Mouse (Mus musculus): ENCODE results near the gene Lig4. TPM values are rescaled to one million over a fixed set of nuclear protein-coding genes. Genes with fewer than 3 reads are reported as not detected.
A peak's percentile ranks its signal among the peaks of the same experiment; 100 is the strongest.

Lig4 gene
- 6.2 and 6.5 TPM in 2 replicates for polyA plus RNA-seq (2014; fragmentation: Nextera tagmentation; extraction: Ambion mirVana)

DNA sequence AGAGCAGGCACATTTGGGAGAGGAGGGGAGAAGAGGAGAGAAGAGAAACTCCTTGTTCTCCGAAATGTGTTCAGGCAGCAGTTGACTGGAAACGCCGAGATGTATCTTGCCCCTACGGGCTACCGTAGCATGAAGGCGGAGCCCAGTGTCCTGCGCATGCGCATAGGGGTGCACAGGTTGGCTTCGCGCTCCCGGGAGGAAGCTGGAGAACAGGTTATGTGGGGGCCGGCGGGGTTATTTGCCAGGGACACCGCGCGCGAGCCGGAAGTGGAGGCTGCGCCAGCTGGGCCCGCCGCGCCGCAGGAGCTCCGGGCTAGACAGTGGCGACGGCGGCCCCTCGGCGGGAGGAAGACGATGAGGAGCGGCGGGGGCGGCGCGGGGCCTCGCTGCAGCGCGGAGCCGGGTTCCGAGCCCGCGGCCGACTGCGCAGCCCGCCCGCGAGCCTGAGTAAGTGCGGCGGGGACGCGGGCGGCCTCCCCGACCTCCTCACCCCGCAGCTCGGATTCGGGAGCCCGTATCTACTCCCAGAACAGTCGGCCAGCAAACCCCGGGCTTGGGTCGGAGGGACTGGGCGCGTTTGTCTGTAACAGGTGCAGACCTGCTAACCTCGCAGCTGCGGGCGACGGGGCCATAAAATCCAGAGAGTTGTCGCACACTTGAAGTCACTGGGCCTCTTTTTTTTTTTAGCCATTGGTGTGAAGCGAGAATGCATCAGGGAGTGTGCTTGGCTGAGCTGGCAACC lies at the start of gene Lig4, which contains the start of gene Abhd13:
TSS of gene Lig4 (minus strand) at position 114 of the 742 bp plus-strand sequence.
TSS of gene Abhd13 (plus strand) at position 135 of the 742 bp plus-strand sequence.
- peak within 1 kb of the TSS; percentile 61; the same call in 1 of the 2 replicates for H3K27ac ChIP-seq (ENCODE audit: low read length)
- peaks cover 16% of the 10 kb centered on the region for H3K4me1 ChIP-seq (ENCODE audit: control insufficient read depth, insufficient read depth, low read length)
- peaks cover 5% of the 10 kb centered on the region for H3K36me3 ChIP-seq (ENCODE audit: control insufficient read depth, insufficient read depth, low read length)
- no peaks in the 10 kb centered on the region for H3K27me3 ChIP-seq (ENCODE audit: control insufficient read depth, insufficient read depth, low read length)
- H3K9me3 ChIP-seq (ENCODE audit: control insufficient read depth, low read depth, low read length): no peaks in the 10 kb centered on the region
- ATAC-seq (ENCODE audit: insufficient number of reproducible peaks, insufficient read depth, low FRiP score, low read depth): peak; percentile 73
- H3K4me2 ChIP-seq (replicated peaks; ENCODE audit: low read depth, low read length): peak within 1 kb of the TSS; percentile 80
- under 1% methylated on average over 53 of the region's 68 CpGs for WGBS
- peak within 1 kb of the TSS; percentile 70 for H3K9ac ChIP-seq (replicated peaks; ENCODE audit: low read depth, low read length)
- peak within 1 kb of the TSS; percentile 76 for H3K4me3 ChIP-seq (ENCODE audit: low read depth, low read length)

DNA sequence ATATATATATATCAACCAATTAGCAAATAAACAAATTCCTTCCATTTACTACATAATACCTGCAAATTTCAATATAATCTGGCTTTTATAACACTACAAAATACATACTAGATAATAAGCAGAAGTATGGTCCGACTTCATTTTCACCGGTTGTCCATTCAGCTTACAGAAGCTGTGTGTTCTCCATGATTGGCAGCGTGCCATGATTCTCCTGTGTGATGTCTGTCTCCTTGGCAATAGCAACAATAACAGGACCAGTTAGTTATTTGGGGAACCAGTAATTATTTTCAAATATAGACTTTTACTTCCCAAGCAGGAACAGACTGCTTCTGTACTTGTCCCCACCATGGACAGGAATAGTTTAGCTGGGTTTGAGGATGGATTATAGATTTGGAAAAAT lies 39.7 kb upstream of the Lig4 start:
- WGBS: 77% methylated on average over 3 of the region's 3 CpGs
- H3K27me3 ChIP-seq (ENCODE audit: control insufficient read depth, insufficient read depth, low read length): no peaks in the 10 kb centered on the region
- no peaks in the 10 kb centered on the region for H3K36me3 ChIP-seq (ENCODE audit: control insufficient read depth, insufficient read depth, low read length)
- no peak overlapping the region for H3K4me3 ChIP-seq (ENCODE audit: low read depth, low read length)
- H3K4me2 ChIP-seq (replicated peaks; ENCODE audit: low read depth, low read length): no peak overlapping the region
- H3K27ac ChIP-seq (ENCODE audit: low read length): no peak overlapping the region
- ATAC-seq (ENCODE audit: insufficient number of reproducible peaks, insufficient read depth, low FRiP score, low read depth): no peak
- H3K9me3 ChIP-seq (ENCODE audit: control insufficient read depth, low read depth, low read length): no peaks in the 10 kb centered on the region
- H3K9ac ChIP-seq (replicated peaks; ENCODE audit: low read depth, low read length): no peak overlapping the region
- H3K4me1 ChIP-seq (ENCODE audit: control insufficient read depth, insufficient read depth, low read length): no peaks in the 10 kb centered on the region

GRCm38 (mm10) chr8:10016252-10016651 lies 38.8 kb upstream of the Lig4 start:
- no peaks in the 10 kb centered on the region for H3K27me3 ChIP-seq (ENCODE audit: control insufficient read depth, insufficient read depth, low read length)
- H3K4me3 ChIP-seq (ENCODE audit: low read depth, low read length): no peak overlapping the region
- 86% methylated on average over 1 of the region's 1 CpGs for WGBS
- H3K4me1 ChIP-seq (ENCODE audit: control insufficient read depth, insufficient read depth, low read length): no peaks in the 10 kb centered on the region
- ATAC-seq (ENCODE audit: insufficient number of reproducible peaks, insufficient read depth, low FRiP score, low read depth): no peak
- no peak overlapping the region for H3K4me2 ChIP-seq (replicated peaks; ENCODE audit: low read depth, low read length)
- no peak overlapping the region for H3K27ac ChIP-seq (ENCODE audit: low read length)
- H3K9me3 ChIP-seq (ENCODE audit: control insufficient read depth, low read depth, low read length): no peaks in the 10 kb centered on the region
- no peaks in the 10 kb centered on the region for H3K36me3 ChIP-seq (ENCODE audit: control insufficient read depth, insufficient read depth, low read length)
- H3K9ac ChIP-seq (replicated peaks; ENCODE audit: low read depth, low read length): no peak overlapping the region

DNA sequence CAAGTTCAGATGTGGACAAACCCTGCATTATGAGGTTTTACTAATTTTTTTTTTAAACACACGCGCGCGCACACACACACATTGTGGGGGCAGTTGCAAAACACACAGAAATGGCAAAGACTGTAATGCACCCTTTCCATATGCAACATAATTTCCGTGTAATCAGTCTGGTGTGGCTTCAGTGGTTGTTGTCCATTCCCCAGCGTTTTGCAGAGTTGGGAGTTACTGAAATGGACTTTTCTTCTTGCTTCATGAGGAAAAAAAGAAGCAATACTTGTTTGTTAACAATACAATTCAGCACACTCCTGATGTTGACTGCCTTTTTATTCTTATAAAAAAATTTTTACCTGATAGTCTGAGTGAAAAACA lies 30.2 kb upstream of the Lig4 start:
- 40% methylated on average over 6 of the region's 6 CpGs for WGBS
- peak overlapping the region; percentile 30; the same call in 1 of the 2 replicates for H3K4me3 ChIP-seq (ENCODE audit: low read depth, low read length)
- H3K36me3 ChIP-seq (ENCODE audit: control insufficient read depth, insufficient read depth, low read length): no peaks in the 10 kb centered on the region
- H3K27ac ChIP-seq (ENCODE audit: low read length): no peak overlapping the region
- no peaks in the 10 kb centered on the region for H3K27me3 ChIP-seq (ENCODE audit: control insufficient read depth, insufficient read depth, low read length)
- no peak overlapping the region for H3K9ac ChIP-seq (replicated peaks; ENCODE audit: low read depth, low read length)
- ATAC-seq (ENCODE audit: insufficient number of reproducible peaks, insufficient read depth, low FRiP score, low read depth): no peak
- peak overlapping the region; percentile 73 for H3K4me2 ChIP-seq (replicated peaks; ENCODE audit: low read depth, low read length)
- H3K9me3 ChIP-seq (ENCODE audit: control insufficient read depth, low read depth, low read length): no peaks in the 10 kb centered on the region
- no peaks in the 10 kb centered on the region for H3K4me1 ChIP-seq (ENCODE audit: control insufficient read depth, insufficient read depth, low read length)

- H3K27ac ChIP-seq (ENCODE audit: low read length): no peak overlapping the region
- 0 out of 2 replicates have a peak overlapping the region, but pooled peaks have one; percentile 28 for H3K9ac ChIP-seq (replicated peaks; ENCODE audit: low read depth, low read length)
- no peaks in the 10 kb centered on the region for H3K4me1 ChIP-seq (ENCODE audit: control insufficient read depth, insufficient read depth, low read length)
- ATAC-seq (ENCODE audit: insufficient number of reproducible peaks, insufficient read depth, low FRiP score, low read depth): peak; percentile 53; the same call in 1 of the 2 replicates
- peak overlapping the region; percentile 30 for H3K4me3 ChIP-seq (ENCODE audit: low read depth, low read length)
- H3K36me3 ChIP-seq (ENCODE audit: control insufficient read depth, insufficient read depth, low read length): no peaks in the 10 kb centered on the region
- H3K27me3 ChIP-seq (ENCODE audit: control insufficient read depth, insufficient read depth, low read length): no peaks in the 10 kb centered on the region
- no peaks in the 10 kb centered on the region for H3K9me3 ChIP-seq (ENCODE audit: control insufficient read depth, low read depth, low read length)
- peak overlapping the region; percentile 73 for H3K4me2 ChIP-seq (replicated peaks; ENCODE audit: low read depth, low read length)
- 5% methylated on average over 29 of the region's 29 CpGs for WGBS
Observed at GRCm38 (mm10) chr8:10006986-10007659, 29.6 kb upstream of the Lig4 start.

DNA sequence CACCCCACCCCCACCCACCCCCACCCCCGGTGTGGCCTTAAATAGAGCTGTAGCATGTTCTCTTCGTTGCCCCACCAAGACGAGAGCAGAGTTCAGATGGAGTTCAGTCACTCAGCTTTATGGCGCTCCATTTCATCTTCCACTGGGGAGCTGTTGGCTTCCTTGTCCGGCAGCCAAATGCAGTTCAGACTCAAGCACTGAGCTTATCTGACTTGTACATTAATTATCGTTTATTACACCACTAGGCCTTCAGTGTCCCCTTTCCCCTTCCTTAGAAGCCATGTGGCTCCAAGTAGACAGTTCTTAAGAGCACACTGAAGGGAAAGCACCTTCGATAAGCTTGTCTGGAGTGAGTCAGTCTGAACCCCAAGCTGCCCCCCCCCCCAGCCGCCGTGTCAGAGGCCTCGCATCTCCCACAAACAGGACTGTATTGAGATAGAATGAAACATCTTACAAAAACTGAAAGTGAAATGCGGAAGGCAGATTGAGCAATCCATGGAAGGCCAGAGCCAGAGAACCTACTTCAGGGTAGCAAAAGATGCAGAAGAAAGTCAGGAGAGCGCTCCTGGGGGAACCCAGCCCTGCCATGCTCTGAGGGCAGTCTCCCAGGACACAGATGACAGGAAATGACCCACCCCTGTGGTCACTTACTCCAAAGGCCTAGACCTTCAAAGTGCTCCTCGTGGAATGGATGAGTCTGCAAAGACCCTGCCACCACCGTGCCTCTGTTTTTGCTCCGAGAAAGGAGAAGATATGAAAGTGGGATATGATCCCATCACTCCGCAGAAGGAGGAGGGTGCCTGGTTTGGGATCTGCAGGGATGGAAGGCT lies 28.9 kb upstream of the Lig4 start, which contains the start of gene Tnfsf13b:
TSS of gene Tnfsf13b (plus strand) at position 312 of the 830 bp plus-strand sequence.
- Histone ChIP-seq H3K9ac (replicated peaks; ENCODE audit: low read depth, low read length) (0 out of 2 replicates have a peak within 1 kb of the TSS, but pooled peaks have one; percentile 28), H3K4me2 (replicated peaks; ENCODE audit: low read depth, low read length) (peak within 1 kb of the TSS; percentile 73), H3K36me3 (ENCODE audit: control insufficient read depth, insufficient read depth, low read length) (no peaks in the 10 kb centered on the region), H3K27ac (ENCODE audit: low read length) (no peak within 1 kb of the TSS), H3K4me1 (ENCODE audit: control insufficient read depth, insufficient read depth, low read length) (no peaks in the 10 kb centered on the region), H3K27me3 (ENCODE audit: control insufficient read depth, insufficient read depth, low read length) (no peaks in the 10 kb centered on the region), H3K9me3 (ENCODE audit: control insufficient read depth, low read depth, low read length) (no peaks in the 10 kb centered on the region), H3K4me3 (ENCODE audit: low read depth, low read length) (peak within 1 kb of the TSS; percentile 30)
- ATAC-seq (ENCODE audit: insufficient number of reproducible peaks, insufficient read depth, low FRiP score, low read depth): peak; percentile 46; the same call in 1 of the 2 replicates
- WGBS: 57% methylated on average over 16 of the region's 16 CpGs

GRCm38 (mm10) chr8:10004115-10004514 lies 26.6 kb upstream of the Lig4 start:
- no peak overlapping the region for H3K4me2 ChIP-seq (replicated peaks; ENCODE audit: low read depth, low read length)
- no peak overlapping the region for H3K27ac ChIP-seq (ENCODE audit: low read length)
- no peaks in the 10 kb centered on the region for H3K4me1 ChIP-seq (ENCODE audit: control insufficient read depth, insufficient read depth, low read length)
- no peaks in the 10 kb centered on the region for H3K9me3 ChIP-seq (ENCODE audit: control insufficient read depth, low read depth, low read length)
- no peak for ATAC-seq (ENCODE audit: insufficient number of reproducible peaks, insufficient read depth, low FRiP score, low read depth)
- H3K4me3 ChIP-seq (ENCODE audit: low read depth, low read length): no peak overlapping the region
- 84% methylated on average over 7 of the region's 7 CpGs for WGBS
- no peaks in the 10 kb centered on the region for H3K36me3 ChIP-seq (ENCODE audit: control insufficient read depth, insufficient read depth, low read length)
- no peak overlapping the region for H3K9ac ChIP-seq (replicated peaks; ENCODE audit: low read depth, low read length)
- H3K27me3 ChIP-seq (ENCODE audit: control insufficient read depth, insufficient read depth, low read length): no peaks in the 10 kb centered on the region

DNA sequence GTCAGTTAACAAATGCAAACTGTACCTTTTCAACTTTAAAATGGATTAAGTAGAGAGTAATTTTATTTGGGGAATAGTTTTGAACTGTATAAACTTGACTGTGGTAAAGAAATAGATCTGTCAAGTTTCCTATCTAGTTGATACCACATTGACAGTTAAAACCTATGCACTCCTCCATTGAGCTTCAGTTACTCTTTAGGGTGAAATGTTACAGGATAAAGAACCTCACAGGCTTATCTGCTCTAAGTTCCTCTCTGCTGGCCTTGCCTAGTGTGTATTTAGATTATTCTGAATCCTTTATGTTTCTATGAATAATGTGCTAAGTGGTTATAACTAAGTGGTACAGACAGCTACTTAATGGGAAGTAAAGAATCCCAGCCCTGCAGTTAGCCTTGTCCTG lies 2.7 kb upstream of the Lig4 start:
- peaks cover 15% of the 10 kb centered on the region for H3K4me1 ChIP-seq (ENCODE audit: control insufficient read depth, insufficient read depth, low read length)
- H3K4me3 ChIP-seq (ENCODE audit: low read depth, low read length): no peak overlapping the region
- H3K36me3 ChIP-seq (ENCODE audit: control insufficient read depth, insufficient read depth, low read length): peaks cover 3% of the 10 kb centered on the region; the same call in 1 of the 2 replicates
- no peak overlapping the region for H3K4me2 ChIP-seq (replicated peaks; ENCODE audit: low read depth, low read length)
- H3K27ac ChIP-seq (ENCODE audit: low read length): no peak overlapping the region
- no peaks in the 10 kb centered on the region for H3K9me3 ChIP-seq (ENCODE audit: control insufficient read depth, low read depth, low read length)
- no peaks in the 10 kb centered on the region for H3K27me3 ChIP-seq (ENCODE audit: control insufficient read depth, insufficient read depth, low read length)
- H3K9ac ChIP-seq (replicated peaks; ENCODE audit: low read depth, low read length): no peak overlapping the region
- no peak for ATAC-seq (ENCODE audit: insufficient number of reproducible peaks, insufficient read depth, low FRiP score, low read depth)
